Mouse (Mus musculus) MEL (cell line): ENCODE measurements around the gene Ccl1. TPM values are rescaled to one million over a fixed set of nuclear protein-coding genes. Genes with fewer than 3 reads are reported as not detected.

Experiments used
- DNase-seq: peaks from one replicate; pipeline ENCODE4 v3.0.0; 2011; ENCODE audit warnings: low read depth, low spot score
- H3K27ac ChIP-seq: 2 replicates; pipeline ENCODE4 v1.5.1; 2012; ENCODE audit warnings: low read depth, mild to moderate bottlenecking, control low read depth, low read length, moderate library complexity; ENCODE audit not compliant: control insufficient read depth
- H3K27me3 ChIP-seq, 2 experiments: fragments of 150-350 bp in 1 of 2; sonication (generic) in 1 of 2; 2 replicates each; pipeline ENCODE4 v1.6.1; 2012; ENCODE audit warnings: low read length in 2 of 2, mild to moderate bottlenecking in 2 of 2, improper control_type of control experiment in 1 of 2, moderate library complexity in 1 of 2; ENCODE audit not compliant: insufficient read depth in 2 of 2, control insufficient read depth in 1 of 2
- H3K36me3 ChIP-seq, 2 experiments: 2 replicates each; pipeline ENCODE4 v1.6.1; 2012 to 2014; ENCODE audit warnings: low read length in 2 of 2, improper control_type of control experiment in 1 of 2, inconsistent platforms in 1 of 2, mild to moderate bottlenecking in 1 of 2; ENCODE audit not compliant: insufficient read depth in 2 of 2, control insufficient read depth in 1 of 2
- H3K4me1 ChIP-seq, 2 experiments: fragments of 150-350 bp in 1 of 2; sonication (generic) in 1 of 2; 2 replicates each; pipeline ENCODE4 v1.6.1; 2012; ENCODE audit warnings: low read length in 2 of 2, improper control_type of control experiment in 1 of 2, mild to moderate bottlenecking in 1 of 2; ENCODE audit not compliant: insufficient read depth in 2 of 2, control insufficient read depth in 1 of 2
- H3K4me3 ChIP-seq, 2 experiments: fragments of 150-350 bp in 1 of 2; sonication (generic) in 1 of 2; 2 replicates each; pipeline ENCODE4 v1.5.1; 2012; ENCODE audit warnings: low read depth in 2 of 2, low read length in 2 of 2, mild to moderate bottlenecking in 2 of 2, moderate library complexity in 2 of 2, control low read depth in 1 of 2, improper control_type of control experiment in 1 of 2; ENCODE audit not compliant: control insufficient read depth in 1 of 2, insufficient read depth in 1 of 2
- H3K79me2 ChIP-seq: 2 replicates; pipeline ENCODE4 v1.6.1; 2012; ENCODE audit warnings: mild to moderate bottlenecking, low read length, moderate library complexity; ENCODE audit not compliant: control insufficient read depth, poor library complexity, insufficient read depth
- H3K9ac ChIP-seq: 2 replicates; pipeline ENCODE4 v1.6.1; 2012; ENCODE audit warnings: low read depth, mild to moderate bottlenecking, control low read depth, low read length, moderate library complexity; ENCODE audit not compliant: control insufficient read depth, poor library complexity, severe bottlenecking
- H3K9me3 ChIP-seq: fragments of 150-350 bp; sonication (generic); replicated peaks from 2 replicates; pipeline ENCODE4 v1.6.1; 2012; ENCODE audit warnings: mild to moderate bottlenecking, low read length, improper control_type of control experiment, moderate library complexity; ENCODE audit not compliant: insufficient read depth
- ELF1 ChIP-seq: IDR thresholded peaks from 2 replicates; pipeline ENCODE4 v1.6.1; 2014; ENCODE audit warnings: low read depth, mild to moderate bottlenecking, inconsistent platforms, low read length, improper control_type of control experiment, moderate library complexity
- EP300 ChIP-seq, 2 experiments: IDR thresholded peaks; 2 replicates each; pipeline ENCODE4 v1.6.1; 2011; ENCODE audit warnings: improper control_type of control experiment in 2 of 2, low read length in 2 of 2, low read depth in 1 of 2, mild to moderate bottlenecking in 1 of 2
- ETS1 ChIP-seq: IDR thresholded peaks from 2 replicates; pipeline ENCODE4 v1.6.1; 2012; ENCODE audit warnings: low read depth, mild to moderate bottlenecking, inconsistent platforms, low read length, improper control_type of control experiment, moderate library complexity
- GABPA ChIP-seq: IDR thresholded peaks from 2 replicates; pipeline ENCODE4 v1.6.1; 2012; ENCODE audit warnings: low read depth, mild to moderate bottlenecking, inconsistent platforms, low read length, improper control_type of control experiment, moderate library complexity
- GATA1 ChIP-seq: IDR thresholded peaks from 2 replicates; pipeline ENCODE4 v1.6.1; 2011; ENCODE audit warnings: low read depth, low read length, improper control_type of control experiment
- HCFC1 ChIP-seq: IDR thresholded peaks from 2 replicates; pipeline ENCODE4 v1.6.1; 2012; ENCODE audit warnings: low read depth, mild to moderate bottlenecking, inconsistent platforms, low read length, improper control_type of control experiment, moderate library complexity
- KAT2A ChIP-seq: conservative IDR thresholded peaks from 2 replicates; pipeline ENCODE4 v1.6.1; 2012; ENCODE audit warnings: low read depth, low read length, improper control_type of control experiment, inconsistent platforms
- MAFK ChIP-seq: IDR thresholded peaks from 2 replicates; pipeline ENCODE4 v1.6.1; 2011; ENCODE audit warnings: low read depth, mild to moderate bottlenecking, low read length, improper control_type of control experiment, borderline replicate concordance
- MAX ChIP-seq: IDR thresholded peaks from 2 replicates; pipeline ENCODE4 v1.6.1; 2011; ENCODE audit warnings: low read length, improper control_type of control experiment
- MAZ ChIP-seq: IDR thresholded peaks from 2 replicates; pipeline ENCODE4 v1.6.1; 2012; ENCODE audit warnings: low read depth, mild to moderate bottlenecking, inconsistent platforms, low read length, improper control_type of control experiment
- MEF2A ChIP-seq: IDR thresholded peaks from 2 replicates; pipeline ENCODE4 v1.6.1; 2014; ENCODE audit warnings: low read depth, mild to moderate bottlenecking, inconsistent platforms, low read length, improper control_type of control experiment; ENCODE audit not compliant: poor library complexity, insufficient replicate concordance, severe bottlenecking; ENCODE audit errors: extremely low read depth
- MYC ChIP-seq: IDR thresholded peaks from 2 replicates; pipeline ENCODE4 v1.6.1; 2011; ENCODE audit warnings: low read depth, mild to moderate bottlenecking, low read length, improper control_type of control experiment, moderate library complexity
- NELFE ChIP-seq: IDR thresholded peaks from 2 replicates; pipeline ENCODE4 v1.6.1; 2011; ENCODE audit warnings: low read depth, low read length, improper control_type of control experiment
- NRF1 ChIP-seq: IDR thresholded peaks from 2 replicates; pipeline ENCODE4 v1.6.1; 2014; ENCODE audit warnings: low read depth, mild to moderate bottlenecking, inconsistent platforms, low read length, improper control_type of control experiment, moderate library complexity; ENCODE audit not compliant: poor library complexity, insufficient read depth, severe bottlenecking
- POLR2A ChIP-seq, 2 experiments: IDR thresholded peaks; 2 replicates each; pipeline ENCODE4 v1.6.1; 2011 to 2012; ENCODE audit warnings: low read length in 2 of 2, mild to moderate bottlenecking in 2 of 2, control low read depth in 1 of 2, improper control_type of control experiment in 1 of 2, low read depth in 1 of 2, moderate library complexity in 1 of 2; ENCODE audit not compliant: control insufficient read depth in 1 of 2, insufficient read depth in 1 of 2, poor library complexity in 1 of 2
- POLR2AphosphoS2 ChIP-seq: IDR thresholded peaks from 2 replicates; pipeline ENCODE4 v1.6.1; 2011; ENCODE audit warnings: low read length, improper control_type of control experiment
- POLR2AphosphoS5 ChIP-seq: IDR thresholded peaks from 2 replicates; pipeline ENCODE4 v1.6.1; 2012; ENCODE audit warnings: low read depth, borderline replicate concordance, mild to moderate bottlenecking, inconsistent platforms, low read length, moderate library complexity, mixed read lengths
- RAD21 ChIP-seq: IDR thresholded peaks from 2 replicates; pipeline ENCODE4 v1.6.1; 2011; ENCODE audit warnings: mild to moderate bottlenecking, low read depth, low read length, improper control_type of control experiment
- SIN3A ChIP-seq: IDR thresholded peaks from 2 replicates; pipeline ENCODE4 v1.6.1; 2012; ENCODE audit warnings: low read length, improper control_type of control experiment, inconsistent platforms
- SMC3 ChIP-seq: IDR thresholded peaks from 2 replicates; pipeline ENCODE4 v1.6.1; 2011; ENCODE audit warnings: low read depth, low read length, improper control_type of control experiment
- TCF12 ChIP-seq: IDR thresholded peaks from 2 replicates; pipeline ENCODE4 v1.6.1; 2014; ENCODE audit warnings: low read depth, mild to moderate bottlenecking, inconsistent platforms, low read length, improper control_type of control experiment, moderate library complexity
- UBTF ChIP-seq: IDR thresholded peaks from 2 replicates; pipeline ENCODE4 v1.6.1; 2012; ENCODE audit warnings: low read depth, mild to moderate bottlenecking, inconsistent platforms, low read length, improper control_type of control experiment, moderate library complexity, borderline replicate concordance; ENCODE audit not compliant: insufficient read depth
- USF1 ChIP-seq: IDR thresholded peaks from 2 replicates; pipeline ENCODE4 v1.6.1; 2014; ENCODE audit warnings: low read depth, mild to moderate bottlenecking, inconsistent platforms, low read length, improper control_type of control experiment, moderate library complexity
- USF2 ChIP-seq, 2 experiments: IDR thresholded peaks; 2 replicates each; pipeline ENCODE4 v1.6.1; 2011 to 2012; ENCODE audit warnings: improper control_type of control experiment in 2 of 2, low read length in 2 of 2, borderline replicate concordance in 1 of 2, inconsistent platforms in 1 of 2, low read depth in 1 of 2, mild to moderate bottlenecking in 1 of 2; ENCODE audit not compliant: insufficient read depth in 1 of 2
- ZC3H11A ChIP-seq: IDR thresholded peaks from 2 replicates; pipeline ENCODE4 v1.6.1; 2012; ENCODE audit warnings: low read depth, mild to moderate bottlenecking, inconsistent platforms, low read length, improper control_type of control experiment
- ZMIZ1 ChIP-seq: IDR thresholded peaks from 2 replicates; pipeline ENCODE4 v1.6.1; 2012; ENCODE audit warnings: low read depth, mild to moderate bottlenecking, inconsistent platforms, low read length, improper control_type of control experiment, moderate library complexity
- ZNF384 ChIP-seq: IDR thresholded peaks from 2 replicates; pipeline ENCODE4 v1.6.1; 2012; ENCODE audit warnings: low read depth, mild to moderate bottlenecking, inconsistent platforms, low read length, improper control_type of control experiment
- polyA plus RNA-seq, 2 experiments: library from polyadenylated mRNA; stranded (reverse) in 1 of 2; unstranded in 1 of 2; fragments of >175 nt in 1 of 2; fragments of >200 nt in 1 of 2; gene quantifications; 2 replicates each; pipeline versions ENCODE4 v1.2.1 to v1.2.4; 2012; ENCODE audit warnings: low replicate concordance in 2 of 2, low read depth in 1 of 2; ENCODE audit not compliant: insufficient read length in 2 of 2, insufficient read depth in 1 of 2, missing spikeins in 1 of 2
- total RNA-seq: library from RNA; depleted of rRNA; stranded (reverse); fragments of 300-350 nt; gene quantifications from 2 replicates; pipeline ENCODE4 v1.2.3, GENCODE M21; 2012

Ccl1 gene
- total and polyA plus RNA-seq, 3 experiments: not detected

GRCm38 (mm10) chr11:82340900-82341299 is 35.4 kb upstream of the Ccl1 start:
- H3K4me3 ChIP-seq: no peak overlapping the region
- H3K9me3 ChIP-seq: no peaks in the 10 kb centered on the region
- H3K4me1 ChIP-seq: no peaks in the 10 kb centered on the region
- no peaks in the 10 kb centered on the region for H3K79me2 ChIP-seq
- no peak for TF ChIP-seq RAD21
- TF ChIP-seq ZNF384: no peak
- no peak for TF ChIP-seq EP300 (IDR thresholded peaks at IDR 0.05; ENCODE audit: low read depth in 1 of 2, low read length in 2 of 2)
- no peak for TF ChIP-seq MAZ
- no peak for TF ChIP-seq SMC3
- TF ChIP-seq UBTF: no peak
- no peak for TF ChIP-seq HCFC1
- no peak for TF ChIP-seq TCF12
- no peak for TF ChIP-seq SIN3A
- TF ChIP-seq NELFE: no peak
- no peak for TF ChIP-seq NRF1
- TF ChIP-seq GABPA: no peak
- no peak for TF ChIP-seq MYC
- no peak for TF ChIP-seq USF1
- no peak for TF ChIP-seq ZC3H11A
- TF ChIP-seq POLR2AphosphoS5: no peak
- DNase-seq: no peak
- H3K36me3 ChIP-seq: no peaks in the 10 kb centered on the region
- H3K9ac ChIP-seq: no peak overlapping the region
- H3K27ac ChIP-seq: no peak overlapping the region
- no peaks in the 10 kb centered on the region for H3K27me3 ChIP-seq

- Histone ChIP-seq H3K4me3 (no peak overlapping the region), H3K27me3 (no peaks in the 10 kb centered on the region), H3K4me1 (no peaks in the 10 kb centered on the region), H3K9ac (no peak overlapping the region), H3K9me3 (no peaks in the 10 kb centered on the region), H3K79me2 (no peaks in the 10 kb centered on the region), H3K27ac (no peak overlapping the region), H3K36me3 (no peaks in the 10 kb centered on the region)
- TF ChIP-seq TCF12 (no peak), ZMIZ1 (no peak), POLR2AphosphoS2 (no peak), RAD21 (no peak), UBTF (no peak), GABPA (no peak), ELF1 (no peak), USF2 (IDR thresholded peaks at IDR 0.05; ENCODE audit: borderline replicate concordance in 1 of 2, insufficient read depth in 1 of 2, low read depth in 1 of 2, low read length in 2 of 2) (no peak), MAZ (no peak), POLR2AphosphoS5 (no peak), ETS1 (no peak), GATA1 (no peak), MYC (no peak), MAX (no peak), MAFK (no peak), POLR2A (IDR thresholded peaks at IDR 0.05; ENCODE audit: control insufficient read depth in 1 of 2, insufficient read depth in 1 of 2, low read depth in 1 of 2, low read length in 2 of 2, poor library complexity in 1 of 2) (no peak), KAT2A (no peak), NELFE (no peak), MEF2A (no peak)
- DNase-seq: no peak
Observed at GRCm38 (mm10) chr11:82340416-82340815, 34.9 kb upstream of the Ccl1 start.
